Mouse (Mus musculus) ES-Bruce4 (cell line): ENCODE data around the gene Dpp8.

Experiments used
- CTCF ChIP-seq: IDR thresholded peaks from one replicate; pipeline ENCODE4 v1.8.1; 2011; ENCODE audit warnings: low read depth, low read length
- EP300 ChIP-seq: IDR thresholded peaks from 2 replicates; pipeline ENCODE4 v1.6.1; 2011; ENCODE audit warnings: low read depth, low read length; ENCODE audit not compliant: insufficient read depth
- POLR2A ChIP-seq: IDR thresholded peaks from one replicate; pipeline ENCODE4 v1.8.1; 2011; ENCODE audit warnings: low read length; ENCODE audit not compliant: insufficient read depth

DNA sequence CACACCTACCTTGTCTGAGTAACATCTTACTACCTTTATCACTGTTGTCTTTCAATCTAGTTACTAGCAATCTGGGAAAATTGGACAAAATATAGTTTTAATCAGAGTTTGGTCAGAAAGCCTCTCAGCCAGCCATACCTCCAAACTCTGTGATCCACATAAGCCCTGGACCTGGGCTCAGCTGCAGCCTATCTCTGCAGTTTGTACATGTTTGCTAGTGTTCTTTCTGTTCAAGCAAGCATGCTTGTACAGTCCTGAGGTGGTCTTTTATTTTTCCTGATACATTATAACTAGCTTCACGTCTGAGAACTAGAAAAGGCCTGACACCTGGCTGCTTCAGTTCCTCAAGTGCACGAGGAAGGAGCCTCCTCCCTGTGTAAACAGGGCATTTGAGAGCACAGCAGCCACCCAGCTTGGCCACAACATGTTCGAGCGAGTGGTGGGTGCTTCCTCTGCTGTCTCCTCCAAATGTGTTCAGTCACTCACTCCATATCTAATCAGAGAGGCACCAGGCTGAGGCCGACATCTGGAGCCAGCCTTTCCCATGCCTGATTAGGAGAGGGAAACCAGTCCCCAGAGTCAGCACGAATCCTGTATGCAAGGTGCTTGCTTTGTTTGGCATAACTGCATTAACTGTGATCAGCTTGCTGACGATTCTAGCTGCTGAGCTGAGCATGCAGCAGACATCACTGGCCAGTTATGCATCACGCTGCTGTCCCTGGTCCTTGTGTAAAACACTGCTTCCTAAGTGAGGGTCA is 47.0 kb upstream of the Dpp8 start:
- TF ChIP-seq CTCF: no peak
- TF ChIP-seq POLR2A: no peak
- TF ChIP-seq EP300: no peak
